In genomic region chr5:24512271-24512670, GRCm38 (mm10) we compare ENCODE assay signal across 12 mouse cellular contexts. TPM values are rescaled to one million over a fixed set of nuclear protein-coding genes. Genes with fewer than 3 reads are reported as not detected.
DNase-seq lines count a peak whose midpoint lies in the region; ATAC-seq and TF ChIP-seq lines count a peak whose summit lies in the region.
"Had no signal": no experiment of that assay in that cellular context is flagged by ENCODE, and none has a peak within 500 bp of the region (broad histone marks: within the 10 kb centered on the region; RNA-seq: fewer than 3 reads in every experiment).

No protein-coding gene starts in this region.

- H3K4me1 ChIP-seq in embryonic facial prominence, embryonic 14.5 days (ENCODE audit: control insufficient read depth, insufficient read depth, low read length): no peaks in the 10 kb centered on the region
- peaks cover 19% of the 10 kb centered on the region for H3K4me1 ChIP-seq in embryonic facial prominence, embryonic 10.5 days

- WGBS in embryonic facial prominence, embryonic 14.5 days: 42% methylated on average over 8 of the region's 8 CpGs
- 57% methylated on average over 8 of the region's 8 CpGs for WGBS in embryonic facial prominence, embryonic 10.5 days

- H3K27ac ChIP-seq in embryonic facial prominence, embryonic 14.5 days (replicated peaks; ENCODE audit: low read depth, low read length): no peak overlapping the region
- no peak overlapping the region for H3K27ac ChIP-seq in embryonic facial prominence, embryonic 10.5 days (replicated peaks)
- H3K27ac ChIP-seq in left cerebral cortex, adult 2 months: no peak overlapping the region
- H3K27ac ChIP-seq: limb, embryonic 12.5 days; neural tube, embryonic 13.5 days had no signal

- no peaks in the 10 kb centered on the region for H3K9me3 ChIP-seq in embryonic facial prominence, embryonic 14.5 days (ENCODE audit: control insufficient read depth, low read length)
- H3K9me3 ChIP-seq in embryonic facial prominence, embryonic 10.5 days: no peaks in the 10 kb centered on the region
- H3K9me3 ChIP-seq: limb, embryonic 12.5 days had no signal

- peak; percentile 34 for DNase-seq in embryonic facial prominence, embryonic 14.5 days (ENCODE audit: low spot score)
- no peak for DNase-seq in embryonic facial prominence, embryonic 10.5 days (ENCODE audit: low spot score)
- DNase-seq in gastrocnemius, postnatal 25 days: peak; percentile 46
- peak; percentile 26 for DNase-seq in kidney, adult 9 months
- peak; percentile 35 for DNase-seq in ovary, postnatal 36 days (ENCODE audit: low spot score)
- DNase-seq in layer of hippocampus, postnatal 25 days (ENCODE audit: extremely low spot score in 1 of 2, low spot score in 1 of 2): no peak
- DNase-seq in left cerebral cortex, adult 8-10 months (ENCODE audit: low spot score in 2 of 2): no peak
- no peak for DNase-seq in left cerebral cortex, adult 2 months (ENCODE audit: extremely low spot score in 1 of 2, low spot score in 2 of 2)

- H3K4me2 ChIP-seq in embryonic facial prominence, embryonic 14.5 days (ENCODE audit: low read depth, low read length): no peak overlapping the region
- H3K4me2 ChIP-seq: limb, embryonic 12.5 days; neural tube, embryonic 13.5 days had no signal

- no peaks in the 10 kb centered on the region for H3K27me3 ChIP-seq in embryonic facial prominence, embryonic 14.5 days (replicated peaks; ENCODE audit: control insufficient read depth, insufficient read depth, low read length)
- 0 out of 2 replicates have a peak, but pooled peaks cover 12% of the 10 kb centered on the region for H3K27me3 ChIP-seq in embryonic facial prominence, embryonic 10.5 days (replicated peaks; ENCODE audit: low read depth, poor library complexity, severe bottlenecking)
- H3K27me3 ChIP-seq: neural tube, embryonic 13.5 days had no signal

- 0 out of 2 replicates have a peak, but pooled peaks have one; percentile 18 for ATAC-seq in embryonic facial prominence, embryonic 14.5 days (ENCODE audit: low read depth)
- ATAC-seq: CD4-positive, CD25-positive, alpha-beta regulatory T cell, adult 4 months; forebrain, embryonic 16.5 days had no signal

- H3K9ac ChIP-seq in embryonic facial prominence, embryonic 14.5 days (ENCODE audit: low read depth, low read length): no peak overlapping the region
- H3K9ac ChIP-seq: limb, embryonic 12.5 days; neural tube, embryonic 13.5 days had no signal

- no peak overlapping the region for H3K4me3 ChIP-seq in embryonic facial prominence, embryonic 14.5 days (ENCODE audit: low read depth, low read length)
- H3K4me3 ChIP-seq in embryonic facial prominence, embryonic 10.5 days: no peak overlapping the region
- no peak overlapping the region for H3K4me3 ChIP-seq in left cerebral cortex, adult 2 months
- H3K4me3 ChIP-seq: limb, embryonic 12.5 days; neural tube, embryonic 13.5 days had no signal

- intact Hi-C loops in left cerebral cortex, adult 2 months (cut with DNase I): no loop called here

- TF ChIP-seq CTCF in left cerebral cortex, adult 2 months (IDR thresholded peaks at IDR 0.05): no peak

- H3K36me3 ChIP-seq in embryonic facial prominence, embryonic 14.5 days (ENCODE audit: control insufficient read depth, insufficient read depth, low read length): no peaks in the 10 kb centered on the region
- no peaks in the 10 kb centered on the region for H3K36me3 ChIP-seq in embryonic facial prominence, embryonic 10.5 days (replicated peaks)
- H3K36me3 ChIP-seq: limb, embryonic 12.5 days had no signal

RNA-seq across cellular contexts. Expression of gene Gbx1, which starts 14.7 kb away (rescaled TPM):
- polyA plus RNA-seq in embryonic facial prominence, embryonic 14.5 days (2014; fragmentation: Nextera tagmentation; extraction: Ambion mirVana): 0.04 and 0.05 TPM in 2 replicates
- polyA plus RNA-seq in embryonic facial prominence, embryonic 10.5 days (2016; fragmentation: Nextera tagmentation; extraction: Ambion mirVana): 0.34 and 0.99 TPM in 2 replicates
- not detected for total RNA-seq in gastrocnemius, postnatal 25 days (2021)
- total RNA-seq in layer of hippocampus, postnatal 25 days (2021): under 1 TPM; 0.10 to 0.16 TPM
- 1 to 10 TPM in 3 of 4 experiments, under 1 TPM in 1; 0.65 to 1.4 (median 1.2) TPM for total RNA-seq in left cerebral cortex, adult 8-10 months (2022)
- under 1 TPM; 0.09 to 0.56 TPM for total RNA-seq in left cerebral cortex, adult 2 months (2021)
- polyA plus RNA-seq: CD4-positive, CD25-positive, alpha-beta regulatory T cell, adult 4 months had no signal

RNA-seq across cellular contexts. Expression of gene Asb10, which starts 28.5 kb away (rescaled TPM):
- 1.2 and 1.8 TPM in 2 replicates for polyA plus RNA-seq in embryonic facial prominence, embryonic 14.5 days (2014; fragmentation: Nextera tagmentation; extraction: Ambion mirVana)
- polyA plus RNA-seq in embryonic facial prominence, embryonic 10.5 days (2016; fragmentation: Nextera tagmentation; extraction: Ambion mirVana): 0.29 TPM in 1 of 2 replicates, not detected in the other
- total RNA-seq in gastrocnemius, postnatal 25 days (2021): 10 to 100 TPM; 33.2 to 66.7 TPM
- total RNA-seq in layer of hippocampus, postnatal 25 days (2021): under 1 TPM; 0.27 to 0.52 TPM
- 1 to 10 TPM in 2 of 4 experiments, under 1 TPM in 2; 0.65 to 4.1 (median 2.1) TPM for total RNA-seq in left cerebral cortex, adult 8-10 months (2022)
- total RNA-seq in left cerebral cortex, adult 2 months (2021): not detected
- polyA plus RNA-seq: CD4-positive, CD25-positive, alpha-beta regulatory T cell, adult 4 months had no signal

RNA-seq across cellular contexts. Expression of gene 4931409K22Rik, which starts 44.3 kb away (rescaled TPM):
- polyA plus RNA-seq in embryonic facial prominence, embryonic 14.5 days (2014; fragmentation: Nextera tagmentation; extraction: Ambion mirVana): not detected in 2 replicates
- 0.07 and 0.08 TPM in 2 replicates for polyA plus RNA-seq in embryonic facial prominence, embryonic 10.5 days (2016; fragmentation: Nextera tagmentation; extraction: Ambion mirVana)
- total RNA-seq in gastrocnemius, postnatal 25 days (2021): not detected
- not detected for total RNA-seq in layer of hippocampus, postnatal 25 days (2021)
- under 1 TPM in 2 of 4 experiments, not detected in 2; 0.11 to 0.16 TPM for total RNA-seq in left cerebral cortex, adult 8-10 months (2022)
- total RNA-seq in left cerebral cortex, adult 2 months (2021): under 1 TPM in 1 of 2 experiments, not detected in 1; 0.14 TPM
- polyA plus RNA-seq: CD4-positive, CD25-positive, alpha-beta regulatory T cell, adult 4 months had no signal

Comparison
In these comparisons a context has a peak if more than half of its experiments do, and no peak if none do; other contexts are left out.
1. DNase-seq: peak in embryonic facial prominence, embryonic 14.5 days (single experiment), gastrocnemius, postnatal 25 days (single experiment), kidney, adult 9 months (single experiment) and ovary, postnatal 36 days (single experiment); none in embryonic facial prominence, embryonic 10.5 days (single experiment), layer of hippocampus, postnatal 25 days (0 of 2), left cerebral cortex, adult 8-10 months (0 of 2) and left cerebral cortex, adult 2 months (0 of 2).
2. RNA of gene Asb10, which starts 28.5 kb away (total RNA-seq): 33.2 to 66.7 TPM in gastrocnemius, postnatal 25 days; 0.65 to 4.1 TPM in left cerebral cortex, adult 8-10 months, 0.27 to 0.52 TPM in layer of hippocampus, postnatal 25 days and not detected in left cerebral cortex, adult 2 months; every median in the first group is over 4 times any median in the second.